Mouse (Mus musculus): ENCODE results near the gene Mapk9. TPM values are rescaled to one million over a fixed set of nuclear protein-coding genes. Genes with fewer than 3 reads are reported as not detected.

The Mapk9 gene
- 63.7 TPM for polyA plus RNA-seq (2017; shearing (Covaris generic))

DNA sequence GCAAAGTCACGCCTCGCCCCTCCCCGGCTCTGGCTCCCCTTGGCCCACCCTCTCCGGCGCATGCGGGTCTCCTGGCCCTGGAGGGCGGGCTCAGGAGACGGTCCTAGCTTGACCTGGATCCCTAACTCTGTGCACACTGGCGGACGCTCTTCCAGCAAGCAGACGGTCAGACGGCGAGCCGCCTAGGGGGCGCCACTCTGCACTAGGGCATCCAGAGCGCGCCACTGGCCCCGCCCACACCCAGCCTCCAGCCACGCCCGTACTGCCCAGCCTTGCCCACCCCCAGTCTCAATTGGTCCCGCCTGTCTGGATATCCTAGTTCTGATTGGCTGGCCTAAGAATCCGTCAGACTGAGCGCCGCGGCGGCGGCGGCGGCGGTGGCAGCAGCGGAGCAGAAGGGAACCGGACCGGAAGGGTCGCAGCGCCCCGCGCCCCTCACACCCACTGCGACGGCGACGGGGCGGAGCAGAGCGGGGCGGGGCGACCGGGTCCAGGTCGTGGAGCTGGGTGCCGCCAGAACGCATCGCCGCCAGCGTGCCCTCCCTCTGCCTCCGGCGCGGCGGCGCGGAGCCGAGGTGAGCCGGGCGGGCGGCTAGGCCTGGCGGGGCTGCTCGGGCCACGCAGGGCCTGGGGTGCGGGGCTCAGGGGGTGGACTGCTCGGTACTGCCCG lies at the start of gene Mapk9:
Gene Mapk9 (plus strand): TSS at position 351 of the 670 bp plus-strand sequence.

DNA sequence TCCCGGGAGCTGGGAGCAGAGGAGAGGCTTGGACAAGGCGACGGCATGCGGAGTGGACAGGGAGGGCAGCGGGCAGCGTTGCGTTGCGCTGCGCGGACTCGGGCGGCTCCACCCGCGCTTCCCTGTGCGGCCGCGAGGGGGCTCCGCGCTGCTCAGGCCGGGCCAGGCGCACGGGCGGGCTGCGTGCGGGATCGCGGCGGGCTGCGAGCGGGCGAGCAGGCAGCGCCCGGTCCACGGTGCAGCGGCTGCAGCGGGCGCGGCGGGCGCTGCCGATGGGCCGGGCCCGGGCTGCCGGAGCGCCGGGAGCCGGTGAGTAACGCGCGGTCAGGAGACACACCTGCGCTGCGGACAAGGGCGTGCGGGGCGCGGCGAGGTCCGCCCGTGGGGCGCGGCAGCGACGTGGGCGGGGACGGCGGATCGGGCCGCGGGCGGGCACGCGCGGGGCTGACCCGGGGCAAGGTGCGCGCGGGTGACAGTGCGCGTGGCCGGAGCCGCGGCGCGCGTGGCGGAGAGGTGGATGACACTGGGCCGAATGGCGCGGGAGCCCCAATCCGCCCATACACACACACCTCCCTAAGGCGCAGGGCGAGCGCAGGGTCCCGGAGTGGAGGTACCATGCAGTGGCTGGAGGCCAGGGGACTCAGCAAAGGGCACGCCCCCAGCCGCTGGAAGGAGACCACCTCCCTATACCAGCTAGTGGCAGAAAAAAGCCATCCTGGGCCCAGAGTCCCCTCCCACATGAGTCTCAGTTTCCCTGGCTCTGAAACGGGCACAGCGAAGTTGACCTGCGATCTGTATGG lies 55.3 kb downstream of the Mapk9 start, which contains the start of gene Rasgef1c:
Gene Rasgef1c (plus strand): TSS at position 177 of the 800 bp plus-strand sequence.

Other genes with a start within 250 kb of the Mapk9 start
- gene Flt4, start 237.5 kb upstream of the Mapk9 start, polyA plus RNA-seq (2017; shearing (Covaris generic)): not detected
- gene Scgb3a1, start 183.1 kb upstream of the Mapk9 start, polyA plus RNA-seq (2017; shearing (Covaris generic)): 0.61 TPM
- 129 TPM for gene Cnot6, start 134.0 kb upstream of the Mapk9 start, polyA plus RNA-seq (2017; shearing (Covaris generic))
- gene Gfpt2, start 52.6 kb upstream of the Mapk9 start, polyA plus RNA-seq (2017; shearing (Covaris generic)): 0.53 TPM
- gene Rasgef1c, start 55.1 kb downstream of the Mapk9 start, polyA plus RNA-seq (2017; shearing (Covaris generic)): not detected
- 46.8 TPM for gene Rnf130, start 178.6 kb downstream of the Mapk9 start, polyA plus RNA-seq (2017; shearing (Covaris generic))

Measured in naive thymus-derived CD4-positive, alpha-beta T cell, adult 5 months (primary cell).